Mouse (Mus musculus) megakaryocyte, embryonic 14.5 days (primary cell): ENCODE results near the gene Tpk1.

Source experiments
- FLI1 ChIP-seq: IDR thresholded peaks from 2 replicates; pipeline ENCODE4 v1.6.1; 2012; ENCODE audit warnings: low read length, inconsistent platforms, mixed read lengths
- GATA1 ChIP-seq: IDR thresholded peaks from 3 replicates; pipeline ENCODE4 v1.6.1; 2012; ENCODE audit warnings: mixed read lengths, low read length, inconsistent platforms, borderline replicate concordance

GRCm38 (mm10) chr6:43585274-43585673, 80.8 kb downstream of the Tpk1 start:
- TF ChIP-seq FLI1 (no peak), GATA1 (no peak)
